Mouse (Mus musculus) liver, postnatal 0 days (tissue): ENCODE measurements around the gene Mag. TPM values are rescaled to one million over a fixed set of nuclear protein-coding genes. Genes with fewer than 3 reads are reported as not detected.

Source experiments
- ATAC-seq: fragments of 200-750 bp; cut with Nextera tagmentation; 2 replicates; pipeline ENCODE4 v1.8.0; 2017; ENCODE audit warnings: mild to moderate bottlenecking, moderate library complexity
- DNase-seq: peaks from one replicate; pipeline ENCODE4 v3.0.0-alpha.2; 2016
- H3K27ac ChIP-seq: fragments of 300-500 bp; sonication (generic); 2 replicates; pipeline ENCODE4 v1.5.1; 2014; ENCODE audit warnings: antibody characterized with exemption, moderate library complexity, mild to moderate bottlenecking, low read depth
- H3K27me3 ChIP-seq: fragments of 300-500 bp; sonication (generic); 2 replicates; pipeline ENCODE4 v1.6.1; 2014; ENCODE audit warnings: low read length, control low read depth, mixed read lengths; ENCODE audit not compliant: insufficient read depth
- H3K36me3 ChIP-seq: fragments of 300-500 bp; sonication (generic); replicated peaks from 2 replicates; pipeline ENCODE4 v1.6.1; 2014; ENCODE audit warnings: mild to moderate bottlenecking, control low read depth, low read length, moderate library complexity, mixed read lengths; ENCODE audit not compliant: insufficient read depth
- H3K4me1 ChIP-seq: fragments of 300-500 bp; sonication (generic); 2 replicates; pipeline ENCODE4 v1.6.1; 2014; ENCODE audit warnings: antibody characterized with exemption, mild to moderate bottlenecking, control low read depth; ENCODE audit not compliant: insufficient read depth
- H3K4me2 ChIP-seq: fragments of 300-500 bp; sonication (generic); 2 replicates; pipeline ENCODE4 v1.6.1; 2014; ENCODE audit warnings: low read depth, mild to moderate bottlenecking, low read length, moderate library complexity, mixed read lengths
- H3K4me3 ChIP-seq: fragments of 300-500 bp; sonication (generic); 2 replicates; pipeline ENCODE4 v1.5.1; 2014; ENCODE audit warnings: low read depth, low read length
- H3K9ac ChIP-seq: fragments of 300-500 bp; sonication (generic); replicated peaks from 2 replicates; pipeline ENCODE4 v1.6.1; 2014; ENCODE audit warnings: mild to moderate bottlenecking, moderate library complexity
- H3K9me3 ChIP-seq: fragments of 300-500 bp; sonication (generic); 2 replicates; pipeline ENCODE4 v1.6.1; 2016; ENCODE audit warnings: mild to moderate bottlenecking, control low read depth, low read length, mixed read lengths
- CTCF ChIP-seq: sonication (generic); IDR thresholded peaks from 2 replicates; pipeline ENCODE4 v1.5.1; 2016; ENCODE audit warnings: antibody characterized with exemption, low read depth
- EP300 ChIP-seq: IDR thresholded peaks from 2 replicates; pipeline ENCODE4 v1.6.1; 2016; ENCODE audit warnings: antibody characterized with exemption, low read depth, mild to moderate bottlenecking
- WGBS: fragments of 180-500 bp; shearing (Covaris S2); extraction: QIAGEN DNeasy Blood & Tissue Kit; methylation state at CpG from one replicate; pipeline ENCODE4 v1.1.7; 2014; ENCODE audit not compliant: insufficient replicate concordance; 5-methylcytosine and 5-hydroxymethylcytosine counted together
- polyA plus RNA-seq: library from polyadenylated mRNA; unstranded; fragments of >200 nt; fragmentation: Nextera tagmentation; extraction: Ambion mirVana; gene quantifications from 2 replicates; pipeline ENCODE4 v1.2.1, GENCODE M21; 2015

Mag gene
- polyA plus RNA-seq, 1 experiment from 2014 or later: 0.47 TPM

- H3K27me3 ChIP-seq: no peaks in the 10 kb centered on the region
- no peak for ATAC-seq
- WGBS: 55% methylated on average over 14 of the region's 14 CpGs
Observed at GRCm38 (mm10) chr7:30887568-30888188, 27.0 kb downstream of the Mag start.

GRCm38 (mm10) chr7:30886852-30887251 lies 27.8 kb downstream of the Mag start:
- 65% methylated on average over 4 of the region's 4 CpGs for WGBS
- Histone ChIP-seq H3K4me2 (no peak overlapping the region), H3K36me3 (no peaks in the 10 kb centered on the region), H3K4me1 (0 out of 2 replicates have a peak, but pooled peaks cover 4% of the 10 kb centered on the region), H3K4me3 (no peak overlapping the region), H3K27ac (no peak overlapping the region), H3K27me3 (no peaks in the 10 kb centered on the region), H3K9ac (no peak overlapping the region), H3K9me3 (no peaks in the 10 kb centered on the region)
- DNase-seq (no peak), ATAC-seq (no peak)
- TF ChIP-seq CTCF (no peak), EP300 (no peak)

More at GRCm38 (mm10) chr7:30887568-30888188, 27.0 kb downstream of the Mag start:
- Histone ChIP-seq H3K36me3 (no peaks in the 10 kb centered on the region), H3K4me2 (no peak overlapping the region), H3K9ac (no peak overlapping the region), H3K4me1 (0 out of 2 replicates have a peak, but pooled peaks cover 4% of the 10 kb centered on the region), H3K4me3 (no peak overlapping the region), H3K27ac (peak overlapping the region; percentile 11; the same call in 1 of the 2 replicates), H3K9me3 (no peaks in the 10 kb centered on the region)
- no peak for DNase-seq
- TF ChIP-seq CTCF (peak; percentile 26; the same call in 1 of the 2 replicates), EP300 (no peak)

GRCm38 (mm10) chr7:30884047-30884446 lies 30.6 kb downstream of the Mag start:
- H3K9me3 ChIP-seq: no peaks in the 10 kb centered on the region
- TF ChIP-seq CTCF (no peak), EP300 (no peak)
- DNase-seq (no peak), ATAC-seq (no peak)
- H3K27me3 ChIP-seq: no peaks in the 10 kb centered on the region
- H3K27ac ChIP-seq: no peak overlapping the region
- H3K36me3 ChIP-seq: no peaks in the 10 kb centered on the region
- no peak overlapping the region for H3K4me2 ChIP-seq
- H3K4me1 ChIP-seq: no peaks in the 10 kb centered on the region
- no peak overlapping the region for H3K9ac ChIP-seq
- no peak overlapping the region for H3K4me3 ChIP-seq

- WGBS: 64% methylated on average over 3 of the region's 3 CpGs
- Histone ChIP-seq H3K4me1 (no peaks in the 10 kb centered on the region), H3K36me3 (no peaks in the 10 kb centered on the region), H3K9ac (no peak overlapping the region), H3K27me3 (no peaks in the 10 kb centered on the region), H3K4me2 (no peak overlapping the region), H3K9me3 (no peaks in the 10 kb centered on the region), H3K4me3 (no peak overlapping the region), H3K27ac (no peak overlapping the region)
- TF ChIP-seq CTCF: no peak
- ATAC-seq: no peak
- no peak for DNase-seq
Observed at GRCm38 (mm10) chr7:30881367-30881766, 33.3 kb downstream of the Mag start.

GRCm38 (mm10) chr7:30880176-30880575 lies 34.5 kb downstream of the Mag start, which contains the start of gene Cd22:
Gene Cd22 (minus strand): TSS chr7:30880342.
- TF ChIP-seq CTCF (no peak), EP300 (no peak)
- ATAC-seq: no peak

GRCm38 (mm10) chr7:30878950-30879349 lies 35.7 kb downstream of the Mag start:
- WGBS: 60% methylated on average over 6 of the region's 6 CpGs
- TF ChIP-seq CTCF (no peak), EP300 (no peak)
- ATAC-seq: no peak
- H3K4me1 ChIP-seq: no peaks in the 10 kb centered on the region
- H3K36me3 ChIP-seq: no peaks in the 10 kb centered on the region
- H3K4me3 ChIP-seq: peak overlapping the region; percentile 14; the same call in 1 of the 2 replicates
- H3K9me3 ChIP-seq: no peaks in the 10 kb centered on the region
- 0 out of 2 replicates have a peak overlapping the region, but pooled peaks have one; percentile 22 for H3K27ac ChIP-seq
- no peaks in the 10 kb centered on the region for H3K27me3 ChIP-seq
- no peak for DNase-seq
- no peak overlapping the region for H3K9ac ChIP-seq
- H3K4me2 ChIP-seq: peak overlapping the region; percentile 41; the same call in 1 of the 2 replicates

More at GRCm38 (mm10) chr7:30880176-30880575, 34.5 kb downstream of the Mag start, which contains the start of gene Cd22:
- no peaks in the 10 kb centered on the region for H3K4me1 ChIP-seq
- peak within 1 kb of the TSS; percentile 41; the same call in 1 of the 2 replicates for H3K4me2 ChIP-seq
- H3K4me3 ChIP-seq: peak within 1 kb of the TSS; percentile 14; the same call in 1 of the 2 replicates
- no peak within 1 kb of the TSS for H3K9ac ChIP-seq
- H3K9me3 ChIP-seq: no peaks in the 10 kb centered on the region
- H3K27ac ChIP-seq: 0 out of 2 replicates have a peak within 1 kb of the TSS, but pooled peaks have one; percentile 22
- H3K27me3 ChIP-seq: no peaks in the 10 kb centered on the region
- no peak for DNase-seq
- H3K36me3 ChIP-seq: no peaks in the 10 kb centered on the region
- 28% methylated on average over 7 of the region's 7 CpGs for WGBS
